Mouse (Mus musculus) right cerebral cortex, postnatal 36 days (tissue): ENCODE results near the gene Kdm5c.
"Not testable (repeated sequence)": the region's sequence is repeated elsewhere in the genome, so short reads cannot be mapped to it uniquely, and the experiment has no call there.

Experiments
- DNase-seq, 2 experiments: peaks; one replicate each; pipeline ENCODE4 v3.0.0; 2022; ENCODE audit warnings: low spot score in 2 of 2, mixed read lengths in 1 of 2

The Kdm5c gene

GRCm38 (mm10) chrX:152232781-152233763, at the start of gene Kdm5c:
Gene Kdm5c (plus strand): TSS chrX:152233020.
- DNase-seq: peak; percentile 95 to 98

- DNase-seq: no peak
Measured at GRCm38 (mm10) chrX:152187151-152187550, 45.7 kb upstream of the Kdm5c start.

GRCm38 (mm10) chrX:152191266-152191665, 41.6 kb upstream of the Kdm5c start:
- DNase-seq: peak in 1 of 2 experiments; percentile 20

- DNase-seq: no peak
Measured at GRCm38 (mm10) chrX:152197814-152198648, 34.8 kb upstream of the Kdm5c start.

- DNase-seq: no peak
Measured at GRCm38 (mm10) chrX:152201737-152202421, 30.9 kb upstream of the Kdm5c start.

GRCm38 (mm10) chrX:152202422-152203103, 30.3 kb upstream of the Kdm5c start:
- DNase-seq: peak in 1 of 2 experiments; percentile 20

- DNase-seq: no peak
Measured at GRCm38 (mm10) chrX:152203247-152203646, 29.6 kb upstream of the Kdm5c start.

- no peak for DNase-seq
Measured at GRCm38 (mm10) chrX:152205486-152205885, 27.3 kb upstream of the Kdm5c start.

GRCm38 (mm10) chrX:152214703-152215102, 18.1 kb upstream of the Kdm5c start:
- DNase-seq: no peak

- DNase-seq: no peak
Measured at GRCm38 (mm10) chrX:152218529-152218928, 14.3 kb upstream of the Kdm5c start.

GRCm38 (mm10) chrX:152221721-152222120, 11.1 kb upstream of the Kdm5c start:
- no peak for DNase-seq

- DNase-seq: no peak
Measured at GRCm38 (mm10) chrX:152222226-152222625, 10.6 kb upstream of the Kdm5c start.

- DNase-seq: no peak
Measured at GRCm38 (mm10) chrX:152223313-152223712, 9.5 kb upstream of the Kdm5c start.

- no peak for DNase-seq
Measured at GRCm38 (mm10) chrX:152224280-152224679, 8.5 kb upstream of the Kdm5c start.

GRCm38 (mm10) chrX:152234125-152234524, 1.3 kb downstream of the Kdm5c start:
- DNase-seq: no peak

- DNase-seq: no peak
Measured at GRCm38 (mm10) chrX:152235758-152236157, 2.9 kb downstream of the Kdm5c start.

- DNase-seq: not testable (repeated sequence)
Measured at GRCm38 (mm10) chrX:152243140-152243539, 10.3 kb downstream of the Kdm5c start.

- DNase-seq: no peak
Measured at GRCm38 (mm10) chrX:152244492-152245189, 11.8 kb downstream of the Kdm5c start.

GRCm38 (mm10) chrX:152271189-152271588, 38.4 kb downstream of the Kdm5c start:
- DNase-seq: no peak

GRCm38 (mm10) chrX:152279384-152279783, 46.6 kb downstream of the Kdm5c start:
- DNase-seq: no peak
